Mouse (Mus musculus) hindbrain, embryonic 14.5 days (tissue): Measurements from ENCODE around the gene Nek7. TPM values are rescaled to one million over a fixed set of nuclear protein-coding genes. Genes with fewer than 3 reads are reported as not detected.
A peak's percentile ranks its signal among the peaks of the same experiment; 100 is the strongest.

ENCODE experiments used
- ATAC-seq: fragments of 200-750 bp; cut with Nextera tagmentation; 2 replicates; pipeline ENCODE4 v1.8.0; 2017; ENCODE audit warnings: moderate number of reproducible peaks, mild to moderate bottlenecking, moderate TSS enrichment, moderate library complexity; ENCODE audit not compliant: low FRiP score
- DNase-seq: peaks from one replicate; pipeline ENCODE4 v3.0.0-alpha.2; 2015; ENCODE audit warnings: low spot score
- H3K27ac ChIP-seq: fragments of 300-500 bp; sonication (generic); 2 replicates; pipeline ENCODE4 v1.5.1; 2014; ENCODE audit warnings: mild to moderate bottlenecking, moderate library complexity
- H3K27me3 ChIP-seq: fragments of 300-500 bp; sonication (generic); 2 replicates; pipeline ENCODE4 v1.6.1; 2014; ENCODE audit warnings: mild to moderate bottlenecking, low read length, mixed read lengths; ENCODE audit not compliant: control insufficient read depth, insufficient read depth
- H3K36me3 ChIP-seq: fragments of 300-500 bp; sonication (generic); replicated peaks from 2 replicates; pipeline ENCODE4 v1.6.1; 2014; ENCODE audit not compliant: control insufficient read depth, insufficient read depth
- H3K4me1 ChIP-seq: fragments of 300-500 bp; sonication (generic); replicated peaks from 2 replicates; pipeline ENCODE4 v1.6.1; 2014; ENCODE audit warnings: antibody characterized with exemption, low read length, mixed read lengths; ENCODE audit not compliant: control insufficient read depth, insufficient read depth
- H3K4me2 ChIP-seq: fragments of 300-500 bp; sonication (generic); replicated peaks from 2 replicates; pipeline ENCODE4 v1.6.1; 2014; ENCODE audit warnings: mild to moderate bottlenecking, moderate library complexity
- H3K4me3 ChIP-seq: fragments of 300-500 bp; sonication (generic); replicated peaks from 2 replicates; pipeline ENCODE4 v1.5.1; 2014; ENCODE audit warnings: mild to moderate bottlenecking, low read length
- H3K9ac ChIP-seq: fragments of 300-500 bp; sonication (generic); 2 replicates; pipeline ENCODE4 v1.6.1; 2014
- H3K9me3 ChIP-seq: fragments of 300-500 bp; sonication (generic); 2 replicates; pipeline ENCODE4 v1.6.1; 2016; ENCODE audit warnings: low read length; ENCODE audit not compliant: control insufficient read depth
- WGBS: fragments of 180-500 bp; shearing (Covaris S2); extraction: QIAGEN DNeasy Blood & Tissue Kit; methylation state at CpG from one replicate; pipeline ENCODE4 v1.1.7; 2014; 5-methylcytosine and 5-hydroxymethylcytosine counted together
- polyA plus RNA-seq: library from polyadenylated mRNA; unstranded; fragments of >200 nt; fragmentation: Nextera tagmentation; extraction: Ambion mirVana; gene quantifications from 2 replicates; pipeline ENCODE4 v1.2.1, GENCODE M21; 2014

The Nek7 gene
- polyA plus RNA-seq, 1 experiment from 2014 or later: 12.4 TPM

- DNase-seq (no peak), ATAC-seq (no peak)
- no peaks in the 10 kb centered on the region for H3K27me3 ChIP-seq
- H3K27ac ChIP-seq: no peak overlapping the region
- no peak overlapping the region for H3K9ac ChIP-seq
- no peaks in the 10 kb centered on the region for H3K9me3 ChIP-seq
- no peak overlapping the region for H3K4me3 ChIP-seq
- H3K4me1 ChIP-seq: no peaks in the 10 kb centered on the region
- H3K4me2 ChIP-seq: no peak overlapping the region
- WGBS: 85% methylated on average over 3 of the region's 3 CpGs
- H3K36me3 ChIP-seq: no peaks in the 10 kb centered on the region
Measured at GRCm38 (mm10) chr1:138627804-138628203, 7.9 kb upstream of the Nek7 start.

- Histone ChIP-seq H3K27ac (no peak overlapping the region), H3K9ac (no peak overlapping the region), H3K36me3 (no peaks in the 10 kb centered on the region), H3K4me2 (no peak overlapping the region), H3K9me3 (no peaks in the 10 kb centered on the region), H3K4me3 (no peak overlapping the region), H3K27me3 (no peaks in the 10 kb centered on the region), H3K4me1 (no peaks in the 10 kb centered on the region)
- WGBS: 84% methylated on average over 3 of the region's 3 CpGs
- ATAC-seq: no peak
- no peak for DNase-seq
Measured at GRCm38 (mm10) chr1:138626288-138626687, 6.3 kb upstream of the Nek7 start.

- H3K4me1 ChIP-seq: no peaks in the 10 kb centered on the region; the same call in 1 of the 2 replicates
- ATAC-seq: no peak
- H3K36me3 ChIP-seq: no peaks in the 10 kb centered on the region
Measured at GRCm38 (mm10) chr1:138623870-138624269, 3.9 kb upstream of the Nek7 start.

GRCm38 (mm10) chr1:138622831-138623230, 2.9 kb upstream of the Nek7 start:
- 84% methylated on average over 5 of the region's 5 CpGs for WGBS
- Histone ChIP-seq H3K27ac (no peak overlapping the region), H3K36me3 (no peaks in the 10 kb centered on the region), H3K9ac (no peak overlapping the region), H3K9me3 (no peaks in the 10 kb centered on the region), H3K27me3 (no peaks in the 10 kb centered on the region), H3K4me1 (no peaks in the 10 kb centered on the region; the same call in 1 of the 2 replicates), H3K4me2 (no peak overlapping the region), H3K4me3 (no peak overlapping the region)
- ATAC-seq (no peak), DNase-seq (no peak)

More at GRCm38 (mm10) chr1:138623870-138624269, 3.9 kb upstream of the Nek7 start:
- Histone ChIP-seq H3K9me3 (no peaks in the 10 kb centered on the region), H3K4me2 (no peak overlapping the region), H3K27ac (no peak overlapping the region), H3K9ac (no peak overlapping the region), H3K4me3 (no peak overlapping the region), H3K27me3 (no peaks in the 10 kb centered on the region)
- no peak for DNase-seq
- 29% methylated on average over 1 of the region's 1 CpGs for WGBS

DNA sequence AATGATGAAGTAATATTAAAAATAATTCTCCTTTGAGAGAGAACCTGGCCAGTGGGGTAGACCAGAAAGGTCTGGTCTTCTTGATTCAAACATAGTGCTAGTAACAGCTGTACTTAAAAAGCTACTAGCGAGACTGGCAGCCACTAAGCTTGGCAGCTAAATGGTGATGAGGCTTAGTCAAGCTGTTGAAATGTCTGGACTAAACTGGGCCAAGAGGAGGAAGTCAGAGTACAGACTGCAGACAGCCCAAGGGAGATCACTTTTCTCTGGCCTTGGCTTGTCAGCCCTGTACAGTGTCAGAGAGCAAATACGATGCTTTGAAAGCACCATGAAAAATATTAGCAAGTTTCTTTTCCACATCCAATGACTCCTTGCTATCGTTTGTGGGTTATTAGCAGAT, 2.5 kb upstream of the Nek7 start:
- DNase-seq (no peak), ATAC-seq (no peak)
- 79% methylated on average over 3 of the region's 3 CpGs for WGBS
- H3K4me3 ChIP-seq: no peak overlapping the region
- H3K9me3 ChIP-seq: no peaks in the 10 kb centered on the region
- no peaks in the 10 kb centered on the region for H3K36me3 ChIP-seq
- H3K27me3 ChIP-seq: no peaks in the 10 kb centered on the region
- no peak overlapping the region for H3K27ac ChIP-seq
- no peak overlapping the region for H3K4me2 ChIP-seq
- H3K4me1 ChIP-seq: peaks cover 3% of the 10 kb centered on the region; the same call in 1 of the 2 replicates
- no peak overlapping the region for H3K9ac ChIP-seq

GRCm38 (mm10) chr1:138619114-138619971, 598 bp downstream of the Nek7 start:
- peak overlapping the region; percentile 63 for H3K4me2 ChIP-seq
- under 1% methylated on average over 72 of the region's 83 CpGs for WGBS
- no peaks in the 10 kb centered on the region for H3K27me3 ChIP-seq
- peak overlapping the region; percentile 53 for H3K9ac ChIP-seq
- peak; percentile 97 for ATAC-seq
- peak; percentile 93 for DNase-seq
- H3K9me3 ChIP-seq: no peaks in the 10 kb centered on the region
- peak overlapping the region; percentile 74 for H3K4me3 ChIP-seq
- H3K27ac ChIP-seq: peak overlapping the region; percentile 75
- H3K4me1 ChIP-seq: peaks cover 7% of the 10 kb centered on the region; the same call in 1 of the 2 replicates
- no peaks in the 10 kb centered on the region for H3K36me3 ChIP-seq

- DNase-seq (peak; percentile 52), ATAC-seq (peak; percentile 83)
- no peaks in the 10 kb centered on the region for H3K27me3 ChIP-seq
- 2% methylated on average over 11 of the region's 11 CpGs for WGBS
- no peaks in the 10 kb centered on the region for H3K9me3 ChIP-seq
- H3K4me1 ChIP-seq: peaks cover 7% of the 10 kb centered on the region; the same call in 1 of the 2 replicates
- H3K9ac ChIP-seq: peak overlapping the region; percentile 45; the same call in 1 of the 2 replicates
- H3K36me3 ChIP-seq: no peaks in the 10 kb centered on the region
- H3K27ac ChIP-seq: no peak overlapping the region
- peak overlapping the region; percentile 63 for H3K4me2 ChIP-seq
- peak overlapping the region; percentile 74 for H3K4me3 ChIP-seq
Measured at GRCm38 (mm10) chr1:138618012-138618354, 2.0 kb downstream of the Nek7 start.

DNA sequence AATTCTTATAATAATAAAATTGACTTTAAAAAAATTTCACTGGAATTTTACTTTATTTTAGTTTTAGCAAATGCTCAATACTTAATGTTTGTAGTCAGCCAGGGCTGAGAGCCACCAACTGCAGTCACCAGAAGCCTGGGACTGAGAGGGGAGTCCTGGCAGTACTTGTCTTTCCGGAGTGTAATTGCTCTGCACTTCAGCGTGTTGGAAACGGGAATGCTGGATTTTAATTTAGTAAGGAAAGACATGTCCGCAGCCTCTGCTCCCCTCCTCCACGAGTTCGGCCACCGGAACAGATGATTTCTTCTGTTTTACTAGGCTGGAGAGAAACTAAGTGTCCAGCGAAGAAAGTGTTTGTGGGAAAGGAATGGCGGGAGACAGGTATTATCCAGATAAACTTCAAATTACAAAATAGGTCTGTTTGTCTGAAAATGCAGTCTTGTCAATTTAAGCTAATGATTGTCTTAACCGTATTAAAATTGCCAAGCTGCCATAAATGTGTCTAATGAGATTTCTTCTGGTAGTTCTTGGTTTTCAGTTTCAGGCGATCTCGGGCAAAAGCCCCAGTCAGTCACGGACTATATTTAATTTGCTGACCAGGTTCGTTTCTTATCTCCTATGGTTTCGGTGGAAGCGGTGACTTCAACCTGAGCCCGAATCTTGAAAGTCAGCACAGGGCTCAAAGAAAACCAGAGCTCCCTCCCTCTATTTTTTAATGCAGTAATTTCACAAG, 2.5 kb downstream of the Nek7 start:
- DNase-seq (no peak), ATAC-seq (no peak)
- Histone ChIP-seq H3K9ac (peak overlapping the region; percentile 45; the same call in 1 of the 2 replicates), H3K4me1 (peaks cover 7% of the 10 kb centered on the region; the same call in 1 of the 2 replicates), H3K4me3 (peak overlapping the region; percentile 74), H3K4me2 (peak overlapping the region; percentile 63), H3K27ac (no peak overlapping the region), H3K27me3 (no peaks in the 10 kb centered on the region), H3K36me3 (no peaks in the 10 kb centered on the region), H3K9me3 (no peaks in the 10 kb centered on the region)
- 20% methylated on average over 17 of the region's 17 CpGs for WGBS

DNA sequence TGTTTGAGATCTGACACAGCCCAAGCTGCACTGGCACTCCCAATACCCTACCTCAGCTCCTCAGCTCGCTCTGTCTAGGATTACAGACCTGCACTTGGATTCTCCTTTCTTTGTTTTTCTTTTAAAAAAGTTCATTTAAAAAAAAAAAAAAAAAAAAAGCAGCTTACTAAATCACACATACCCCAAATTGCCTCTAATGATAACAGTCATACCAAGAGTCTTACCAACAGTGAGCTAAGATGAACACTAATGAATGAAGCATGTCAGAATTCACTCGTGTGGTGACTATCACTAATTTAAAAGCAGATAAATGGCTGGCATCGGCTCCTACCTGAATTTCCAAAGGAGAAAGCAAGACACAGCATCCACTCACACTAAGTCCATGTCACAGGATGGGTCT, 4.6 kb downstream of the Nek7 start:
- no peak overlapping the region for H3K9ac ChIP-seq
- ATAC-seq (no peak), DNase-seq (no peak)
- H3K4me2 ChIP-seq: no peak overlapping the region
- H3K36me3 ChIP-seq: no peaks in the 10 kb centered on the region
- H3K4me3 ChIP-seq: no peak overlapping the region
- H3K9me3 ChIP-seq: no peaks in the 10 kb centered on the region
- no peak overlapping the region for H3K27ac ChIP-seq
- no peaks in the 10 kb centered on the region for H3K27me3 ChIP-seq
- 85% methylated on average over 3 of the region's 3 CpGs for WGBS
- peaks cover 7% of the 10 kb centered on the region; the same call in 1 of the 2 replicates for H3K4me1 ChIP-seq
